Mouse (Mus musculus) erythroid progenitor cell, adult 5-6 weeks (primary cell): Measurements from ENCODE around the gene Phf20. TPM values are rescaled to one million over a fixed set of nuclear protein-coding genes. Genes with fewer than 3 reads are reported as not detected.

Experiments used
- ATAC-seq: replicated peaks from 2 replicates; pipeline ENCODE4 v1.8.0; 2016; ENCODE audit warnings: moderate number of reproducible peaks, mild to moderate bottlenecking, moderate TSS enrichment, inconsistent platforms; ENCODE audit not compliant: poor library complexity, low FRiP score, severe bottlenecking
- total RNA-seq, 2 experiments: library from RNA; stranded (forward) in 1 of 2; stranded (reverse) in 1 of 2; fragments of 150-400 nt in 1 of 2; fragments of 186-747, 209-891 nt in 1 of 2; gene quantifications; 2 replicates each; pipeline versions ENCODE4 v1.2.3 to v1.2.4; 2015 to 2017; ENCODE audit warnings: low replicate concordance in 2 of 2

Gene Phf20
- total RNA-seq, 2 experiments from 2014 or later, result 14.6 to 15.1 TPM

- no peak for ATAC-seq
Observed at GRCm38 (mm10) chr2:156353265-156353692, 157.0 kb downstream of the Phf20 start.

- no peak for ATAC-seq
Observed at GRCm38 (mm10) chr2:156356031-156356430, 159.8 kb downstream of the Phf20 start.

Other genes with a start within 250 kb of the Phf20 start
- gene Cep250, start 240.0 kb upstream of the Phf20 start, total RNA-seq (2015; ENCODE audit: low replicate concordance), result 4.2 and 32.4 TPM in 2 replicates
- 18.5 and 19.2 TPM in 2 replicates for gene Cep250, start 240.0 kb upstream of the Phf20 start, total RNA-seq (2017; ENCODE audit: low replicate concordance)
- not detected in 2 replicates for gene 6430550D23Rik, start 188.5 kb upstream of the Phf20 start, total RNA-seq (2015; ENCODE audit: low replicate concordance)
- 0.26 TPM in 1 of 2 replicates, not detected in the other for gene 6430550D23Rik, start 188.5 kb upstream of the Phf20 start, total RNA-seq (2017; ENCODE audit: low replicate concordance)
- gene Ergic3, start 188.4 kb upstream of the Phf20 start, total RNA-seq (2015; ENCODE audit: low replicate concordance), result 59.5 and 136 TPM in 2 replicates
- 18.6 and 22.6 TPM in 2 replicates for gene Ergic3, start 188.4 kb upstream of the Phf20 start, total RNA-seq (2017; ENCODE audit: low replicate concordance)
- not detected in 2 replicates for gene Fer1l4, start 143.5 kb upstream of the Phf20 start, total RNA-seq (2015; ENCODE audit: low replicate concordance)
- not detected in 2 replicates for gene Fer1l4, start 143.5 kb upstream of the Phf20 start, total RNA-seq (2017; ENCODE audit: low replicate concordance)
- gene Spag4, start 131.3 kb upstream of the Phf20 start, total RNA-seq (2015; ENCODE audit: low replicate concordance), result not detected in 2 replicates
- not detected in 2 replicates for gene Spag4, start 131.3 kb upstream of the Phf20 start, total RNA-seq (2017; ENCODE audit: low replicate concordance)
- 46.5 and 58.7 TPM in 2 replicates for gene Cpne1, start 84.5 kb upstream of the Phf20 start, total RNA-seq (2015; ENCODE audit: low replicate concordance)
- 14.9 and 26.0 TPM in 2 replicates for gene Cpne1, start 84.5 kb upstream of the Phf20 start, total RNA-seq (2017; ENCODE audit: low replicate concordance)
- 39.4 and 47.6 TPM in 2 replicates for gene Rbm12, start 84.5 kb upstream of the Phf20 start, total RNA-seq (2015; ENCODE audit: low replicate concordance)
- 12.3 and 18.4 TPM in 2 replicates for gene Rbm12, start 84.5 kb upstream of the Phf20 start, total RNA-seq (2017; ENCODE audit: low replicate concordance)
- gene Gm28036, start 69.4 kb upstream of the Phf20 start, total RNA-seq (2015; ENCODE audit: low replicate concordance), result 2.5 TPM in 1 of 2 replicates, not detected in the other
- 11.3 and 23.7 TPM in 2 replicates for gene Gm28036, start 69.4 kb upstream of the Phf20 start, total RNA-seq (2017; ENCODE audit: low replicate concordance)
- gene Romo1, start 52.4 kb upstream of the Phf20 start, total RNA-seq (2015; ENCODE audit: low replicate concordance), result 26.8 and 43.6 TPM in 2 replicates
- gene Romo1, start 52.4 kb upstream of the Phf20 start, total RNA-seq (2017; ENCODE audit: low replicate concordance), result 4.2 and 16.4 TPM in 2 replicates
- gene Nfs1, start 52.3 kb upstream of the Phf20 start, total RNA-seq (2015; ENCODE audit: low replicate concordance), result 56.6 and 86.8 TPM in 2 replicates
- 20.4 and 21.9 TPM in 2 replicates for gene Nfs1, start 52.3 kb upstream of the Phf20 start, total RNA-seq (2017; ENCODE audit: low replicate concordance)
- gene Rbm39, start 16.2 kb upstream of the Phf20 start, total RNA-seq (2015; ENCODE audit: low replicate concordance), result 430 and 594 TPM in 2 replicates
- gene Rbm39, start 16.2 kb upstream of the Phf20 start, total RNA-seq (2017; ENCODE audit: low replicate concordance), result 425 and 602 TPM in 2 replicates
- gene Cnbd2, start 115.8 kb downstream of the Phf20 start, total RNA-seq (2015; ENCODE audit: low replicate concordance), result 5.4 TPM in 1 of 2 replicates, not detected in the other
- 3.1 TPM in 1 of 2 replicates, not detected in the other for gene Cnbd2, start 115.8 kb downstream of the Phf20 start, total RNA-seq (2017; ENCODE audit: low replicate concordance)
- 3.8 TPM in 1 of 2 replicates, not detected in the other for gene Scand1, start 116.2 kb downstream of the Phf20 start, total RNA-seq (2015; ENCODE audit: low replicate concordance)
- gene Scand1, start 116.2 kb downstream of the Phf20 start, total RNA-seq (2017; ENCODE audit: low replicate concordance), result 1.4 and 2.8 TPM in 2 replicates
- gene Epb41l1, start 224.4 kb downstream of the Phf20 start, total RNA-seq (2015; ENCODE audit: low replicate concordance), result 0.36 and 0.84 TPM in 2 replicates
- 1.4 and 5.8 TPM in 2 replicates for gene Epb41l1, start 224.4 kb downstream of the Phf20 start, total RNA-seq (2017; ENCODE audit: low replicate concordance)